Mouse (Mus musculus) erythroblast, embryonic 14.5 days (primary cell): ENCODE results near the gene Agl. TPM values are rescaled to one million over a fixed set of nuclear protein-coding genes. Genes with fewer than 3 reads are reported as not detected.
A peak's percentile ranks its signal among the peaks of the same experiment; 100 is the strongest.

Experiments
- H3K27me3 ChIP-seq: 2 replicates; pipeline ENCODE4 v1.6.1; 2012; ENCODE audit warnings: inconsistent platforms; ENCODE audit not compliant: control insufficient read depth
- H3K36me3 ChIP-seq: 2 replicates; pipeline ENCODE4 v1.6.1; 2012; ENCODE audit warnings: mild to moderate bottlenecking, inconsistent platforms; ENCODE audit not compliant: control insufficient read depth
- H3K4me1 ChIP-seq: 2 replicates; pipeline ENCODE4 v1.6.1; 2012; ENCODE audit warnings: inconsistent platforms; ENCODE audit not compliant: control insufficient read depth
- H3K4me3 ChIP-seq: replicated peaks from 2 replicates; pipeline ENCODE3; 2012; ENCODE audit warnings: moderate library complexity, mild to moderate bottlenecking, inconsistent platforms
- H3K9me3 ChIP-seq: 2 replicates; pipeline ENCODE4 v1.6.1; 2012; ENCODE audit warnings: low read length, inconsistent platforms, mixed read lengths; ENCODE audit not compliant: control insufficient read depth
- GATA1 ChIP-seq: IDR thresholded peaks from 2 replicates; pipeline ENCODE4 v1.6.1; 2012; ENCODE audit warnings: low read length, inconsistent platforms, mixed read lengths
- TAL1 ChIP-seq: IDR thresholded peaks from 3 replicates; pipeline ENCODE4 v1.6.1; 2012; ENCODE audit warnings: low read length, inconsistent platforms, mixed read lengths
- polyA plus RNA-seq: library from polyadenylated mRNA; stranded (reverse); fragments of >175 nt; gene quantifications from 2 replicates; pipeline ENCODE4 v1.2.3, GENCODE M21; 2012

The Agl gene
- polyA plus RNA-seq, 1 experiment, result not detected

- H3K36me3 ChIP-seq, result no peaks in the 10 kb centered on the region
- no peaks in the 10 kb centered on the region for H3K27me3 ChIP-seq
- no peak overlapping the region for H3K4me3 ChIP-seq
- TF ChIP-seq GATA1, result no peak
- no peaks in the 10 kb centered on the region for H3K9me3 ChIP-seq
- H3K4me1 ChIP-seq, result peaks cover 20% of the 10 kb centered on the region
These were observed 28.9 kb upstream of the Agl start for GRCm38 (mm10) chr3:116836681-116837475.

- Histone ChIP-seq H3K27me3 (no peaks in the 10 kb centered on the region), H3K4me3 (peak overlapping the region; percentile 55), H3K4me1 (peaks cover 18% of the 10 kb centered on the region), H3K9me3 (no peaks in the 10 kb centered on the region), H3K36me3 (no peaks in the 10 kb centered on the region)
- TF ChIP-seq GATA1, result no peak
- no peak for TF ChIP-seq TAL1
These were observed 28.1 kb upstream of the Agl start for GRCm38 (mm10) chr3:116835770-116836680.

- H3K27me3 ChIP-seq, result no peaks in the 10 kb centered on the region
- H3K36me3 ChIP-seq, result no peaks in the 10 kb centered on the region
- H3K4me1 ChIP-seq, result peaks cover 18% of the 10 kb centered on the region
- TF ChIP-seq TAL1 (no peak), GATA1 (no peak)
- no peaks in the 10 kb centered on the region for H3K9me3 ChIP-seq
- H3K4me3 ChIP-seq, result peak overlapping the region; percentile 55
These were observed 27.4 kb upstream of the Agl start for GRCm38 (mm10) chr3:116835350-116835749.

- Histone ChIP-seq H3K4me3 (no peak overlapping the region), H3K9me3 (no peaks in the 10 kb centered on the region), H3K27me3 (no peaks in the 10 kb centered on the region), H3K36me3 (no peaks in the 10 kb centered on the region), H3K4me1 (peaks cover 13% of the 10 kb centered on the region)
- no peak for TF ChIP-seq GATA1
- TF ChIP-seq TAL1, result no peak
These were observed 26.3 kb upstream of the Agl start for GRCm38 (mm10) chr3:116834241-116834640.

- no peaks in the 10 kb centered on the region for H3K9me3 ChIP-seq
- no peak for TF ChIP-seq TAL1
- no peak for TF ChIP-seq GATA1
- no peaks in the 10 kb centered on the region for H3K36me3 ChIP-seq
- H3K4me3 ChIP-seq, result no peak overlapping the region
- no peaks in the 10 kb centered on the region for H3K27me3 ChIP-seq
- peaks cover 10% of the 10 kb centered on the region for H3K4me1 ChIP-seq
These were observed 25.5 kb upstream of the Agl start for GRCm38 (mm10) chr3:116833491-116833890.

GRCm38 (mm10) chr3:116832526-116833310, 24.8 kb upstream of the Agl start:
- H3K4me3 ChIP-seq, result no peak overlapping the region
- H3K36me3 ChIP-seq, result no peaks in the 10 kb centered on the region
- H3K4me1 ChIP-seq, result peaks cover 10% of the 10 kb centered on the region
- TF ChIP-seq TAL1, result no peak
- no peak for TF ChIP-seq GATA1
- H3K27me3 ChIP-seq, result no peaks in the 10 kb centered on the region
- no peaks in the 10 kb centered on the region for H3K9me3 ChIP-seq

GRCm38 (mm10) chr3:116831324-116831723, 23.4 kb upstream of the Agl start:
- H3K9me3 ChIP-seq, result no peaks in the 10 kb centered on the region
- no peak overlapping the region for H3K4me3 ChIP-seq
- peaks cover 6% of the 10 kb centered on the region for H3K4me1 ChIP-seq
- H3K36me3 ChIP-seq, result no peaks in the 10 kb centered on the region
- H3K27me3 ChIP-seq, result no peaks in the 10 kb centered on the region
- TF ChIP-seq TAL1 (no peak), GATA1 (no peak)

GRCm38 (mm10) chr3:116829274-116829920, 21.4 kb upstream of the Agl start:
- Histone ChIP-seq H3K27me3 (peaks cover 5% of the 10 kb centered on the region; the same call in 1 of the 2 replicates), H3K4me3 (no peak overlapping the region), H3K36me3 (no peaks in the 10 kb centered on the region), H3K9me3 (no peaks in the 10 kb centered on the region), H3K4me1 (no peaks in the 10 kb centered on the region)
- TF ChIP-seq TAL1 (no peak), GATA1 (no peak)
